Mouse (Mus musculus): Measurements from ENCODE around the gene Tff2. TPM values are rescaled to one million over a fixed set of nuclear protein-coding genes. Genes with fewer than 3 reads are reported as not detected.

Gene Tff2
- polyA plus RNA-seq, 1 experiment from 2014 or later = not detected

- no peaks in the 10 kb centered on the region for H3K27me3 ChIP-seq
- no peaks in the 10 kb centered on the region for H3K9me3 ChIP-seq
- H3K36me3 ChIP-seq = no peaks in the 10 kb centered on the region
- no peaks in the 10 kb centered on the region for H3K4me1 ChIP-seq
- H3K27ac ChIP-seq = no peak overlapping the region
- H3K9ac ChIP-seq = no peak overlapping the region
- WGBS = 87% methylated on average over 2 of the region's 2 CpGs
- no peak overlapping the region for H3K4me2 ChIP-seq
- no peak for ATAC-seq (ENCODE audit: insufficient number of reproducible peaks, low FRiP score, low TSS enrichment, low read depth)
- H3K4me3 ChIP-seq = no peak overlapping the region
Measured at GRCm38 (mm10) chr17:31163821-31164220, 19.7 kb upstream of the Tff2 start.

GRCm38 (mm10) chr17:31162607-31163006 is 18.5 kb upstream of the Tff2 start:
- Histone ChIP-seq H3K9me3 (no peaks in the 10 kb centered on the region), H3K4me3 (no peak overlapping the region), H3K4me1 (0 out of 2 replicates have a peak, but pooled peaks cover 4% of the 10 kb centered on the region), H3K27ac (no peak overlapping the region), H3K4me2 (no peak overlapping the region), H3K27me3 (no peaks in the 10 kb centered on the region), H3K9ac (no peak overlapping the region), H3K36me3 (no peaks in the 10 kb centered on the region)
- no peak for ATAC-seq (ENCODE audit: insufficient number of reproducible peaks, low FRiP score, low TSS enrichment, low read depth)
- 87% methylated on average over 12 of the region's 12 CpGs for WGBS

DNA sequence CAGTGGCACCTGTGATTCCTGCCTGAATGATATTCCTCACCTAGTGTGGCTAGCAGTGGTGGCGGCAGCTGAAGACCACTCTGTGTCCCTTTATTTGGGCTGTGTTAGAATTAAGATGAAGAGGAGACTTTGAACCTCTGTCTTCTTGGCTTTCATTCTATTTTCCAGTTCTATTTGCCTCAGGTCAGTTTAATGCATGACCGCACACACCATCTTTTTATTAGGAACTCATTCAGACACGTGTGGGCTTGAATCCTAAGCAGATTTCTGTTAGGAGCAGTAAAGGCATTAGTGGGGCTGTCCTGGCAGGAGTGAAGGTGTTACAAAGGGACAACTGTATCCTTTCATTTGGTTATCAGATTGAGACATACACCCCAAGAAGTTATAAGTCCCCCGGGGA is 16.2 kb upstream of the Tff2 start:
- no peaks in the 10 kb centered on the region for H3K9me3 ChIP-seq
- H3K9ac ChIP-seq = no peak overlapping the region
- no peak overlapping the region for H3K4me3 ChIP-seq
- no peak overlapping the region for H3K4me2 ChIP-seq
- H3K36me3 ChIP-seq = no peaks in the 10 kb centered on the region
- ATAC-seq (ENCODE audit: insufficient number of reproducible peaks, low FRiP score, low TSS enrichment, low read depth) = no peak
- H3K4me1 ChIP-seq = 0 out of 2 replicates have a peak, but pooled peaks cover 4% of the 10 kb centered on the region
- no peaks in the 10 kb centered on the region for H3K27me3 ChIP-seq
- 76% methylated on average over 4 of the region's 4 CpGs for WGBS
- no peak overlapping the region for H3K27ac ChIP-seq

GRCm38 (mm10) chr17:31157921-31158320 is 13.8 kb upstream of the Tff2 start:
- WGBS = 79% methylated on average over 6 of the region's 6 CpGs
- Histone ChIP-seq H3K9me3 (no peaks in the 10 kb centered on the region), H3K9ac (no peak overlapping the region), H3K4me2 (no peak overlapping the region), H3K27me3 (no peaks in the 10 kb centered on the region), H3K36me3 (no peaks in the 10 kb centered on the region), H3K4me3 (no peak overlapping the region), H3K27ac (no peak overlapping the region), H3K4me1 (0 out of 2 replicates have a peak, but pooled peaks cover 4% of the 10 kb centered on the region)
- no peak for ATAC-seq (ENCODE audit: insufficient number of reproducible peaks, low FRiP score, low TSS enrichment, low read depth)

DNA sequence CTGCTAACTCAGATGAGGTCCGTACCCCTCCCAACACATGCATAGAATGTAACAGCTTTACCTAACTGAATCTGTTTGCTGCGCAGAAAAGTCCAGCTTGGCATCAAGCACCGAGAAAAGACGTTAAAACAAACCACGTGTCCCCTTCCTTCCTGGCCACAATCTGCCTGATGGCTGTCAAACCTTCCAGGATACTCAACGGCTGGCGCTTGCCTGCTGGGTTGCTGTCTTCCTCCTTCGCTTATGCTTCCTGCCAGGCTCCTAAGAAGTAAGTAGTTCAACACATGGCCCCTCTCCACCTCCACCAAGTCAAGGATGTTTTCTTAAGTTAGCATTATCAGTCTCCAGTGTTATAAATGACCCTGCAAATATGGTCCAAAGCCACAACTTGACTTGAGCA is 9.7 kb upstream of the Tff2 start:
- Histone ChIP-seq H3K9me3 (no peaks in the 10 kb centered on the region), H3K9ac (no peak overlapping the region), H3K4me2 (no peak overlapping the region), H3K27ac (no peak overlapping the region), H3K36me3 (no peaks in the 10 kb centered on the region), H3K4me3 (no peak overlapping the region), H3K27me3 (no peaks in the 10 kb centered on the region), H3K4me1 (0 out of 2 replicates have a peak, but pooled peaks cover 4% of the 10 kb centered on the region)
- WGBS = 65% methylated on average over 8 of the region's 8 CpGs
- no peak for ATAC-seq (ENCODE audit: insufficient number of reproducible peaks, low FRiP score, low TSS enrichment, low read depth)

GRCm38 (mm10) chr17:31152966-31153499 is 9.0 kb upstream of the Tff2 start:
- H3K27me3 ChIP-seq = no peaks in the 10 kb centered on the region
- H3K36me3 ChIP-seq = no peaks in the 10 kb centered on the region
- no peak for ATAC-seq (ENCODE audit: insufficient number of reproducible peaks, low FRiP score, low TSS enrichment, low read depth)
- H3K4me1 ChIP-seq = no peaks in the 10 kb centered on the region
- no peak overlapping the region for H3K27ac ChIP-seq
- H3K9me3 ChIP-seq = no peaks in the 10 kb centered on the region
- no peak overlapping the region for H3K4me2 ChIP-seq
- no peak overlapping the region for H3K4me3 ChIP-seq
- H3K9ac ChIP-seq = no peak overlapping the region
- 80% methylated on average over 9 of the region's 9 CpGs for WGBS

DNA sequence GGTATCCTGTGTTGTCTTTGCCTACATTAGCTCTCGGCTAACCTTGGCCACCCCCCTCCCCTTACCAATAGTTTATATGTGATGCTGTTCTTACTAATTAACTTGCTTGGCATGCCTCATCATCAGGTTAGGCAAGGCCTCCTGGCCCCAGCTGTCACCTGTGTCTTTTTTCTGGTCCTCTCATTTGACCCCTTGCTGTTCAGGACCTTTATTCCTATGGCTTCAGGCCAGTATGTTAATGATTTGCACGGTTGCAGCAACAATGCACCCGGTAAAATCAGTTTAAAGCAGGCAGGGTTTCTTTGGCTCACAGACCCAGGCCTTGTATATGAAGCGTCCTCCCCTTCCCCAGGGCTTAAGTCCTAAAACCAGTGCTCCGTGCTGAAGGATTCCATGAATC is 8.4 kb upstream of the Tff2 start:
- Histone ChIP-seq H3K9me3 (no peaks in the 10 kb centered on the region), H3K27me3 (no peaks in the 10 kb centered on the region), H3K4me3 (no peak overlapping the region), H3K36me3 (no peaks in the 10 kb centered on the region), H3K4me2 (no peak overlapping the region), H3K4me1 (no peaks in the 10 kb centered on the region), H3K27ac (no peak overlapping the region), H3K9ac (no peak overlapping the region)
- ATAC-seq (ENCODE audit: insufficient number of reproducible peaks, low FRiP score, low TSS enrichment, low read depth) = no peak
- WGBS = 51% methylated on average over 5 of the region's 5 CpGs

- no peak overlapping the region for H3K4me3 ChIP-seq
- no peaks in the 10 kb centered on the region for H3K4me1 ChIP-seq
- WGBS = 73% methylated on average over 9 of the region's 9 CpGs
- H3K9me3 ChIP-seq = no peaks in the 10 kb centered on the region
- H3K9ac ChIP-seq = no peak overlapping the region
- H3K36me3 ChIP-seq = no peaks in the 10 kb centered on the region
- ATAC-seq (ENCODE audit: insufficient number of reproducible peaks, low FRiP score, low TSS enrichment, low read depth) = no peak
- no peak overlapping the region for H3K27ac ChIP-seq
- no peaks in the 10 kb centered on the region for H3K27me3 ChIP-seq
- H3K4me2 ChIP-seq = no peak overlapping the region
Measured at GRCm38 (mm10) chr17:31145998-31146397, 1.9 kb upstream of the Tff2 start.

DNA sequence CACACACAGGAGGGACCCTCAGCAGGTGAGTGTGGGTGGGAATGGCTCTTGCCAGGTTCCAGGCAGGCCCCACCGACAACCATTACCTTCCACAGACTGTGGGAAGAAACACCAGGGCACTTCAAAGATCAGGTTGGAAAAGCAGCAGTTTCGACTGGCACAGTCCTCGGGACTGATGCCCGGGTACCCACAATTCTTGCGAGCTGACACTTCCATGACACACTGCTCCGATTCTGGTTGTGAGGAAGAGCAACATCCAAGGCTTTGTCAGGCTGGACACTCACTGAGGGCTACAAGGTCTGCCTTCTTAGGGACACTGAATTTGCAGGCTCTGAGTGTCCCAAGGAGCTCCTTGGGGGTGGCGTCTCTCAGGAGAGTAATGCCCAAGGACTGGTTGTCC is 2.0 kb downstream of the Tff2 start:
- H3K9ac ChIP-seq = no peak overlapping the region

DNA sequence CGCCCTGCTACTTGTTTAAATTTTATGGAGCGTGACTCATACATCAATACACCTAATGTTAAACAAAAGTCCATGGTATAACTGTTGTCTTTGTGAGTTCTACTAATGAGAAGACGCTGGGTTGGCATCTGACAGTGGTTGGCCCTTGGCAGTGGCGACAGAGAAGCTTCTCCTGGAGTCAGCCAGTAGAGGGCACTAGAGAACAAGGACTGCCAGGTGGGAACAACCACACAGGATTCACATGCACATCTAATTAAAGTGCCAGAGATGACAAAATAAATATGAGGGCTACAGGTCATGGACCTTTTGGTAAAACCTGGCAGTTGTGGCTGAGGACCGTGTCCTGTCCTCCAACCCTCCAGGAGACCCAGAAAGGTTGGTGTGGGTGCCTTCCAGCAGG is 5.7 kb downstream of the Tff2 start:
- WGBS = 12% methylated on average over 5 of the region's 5 CpGs
- Histone ChIP-seq H3K9ac (no peak overlapping the region), H3K36me3 (no peaks in the 10 kb centered on the region), H3K4me3 (no peak overlapping the region), H3K27ac (no peak overlapping the region), H3K4me1 (no peaks in the 10 kb centered on the region), H3K27me3 (no peaks in the 10 kb centered on the region), H3K9me3 (no peaks in the 10 kb centered on the region), H3K4me2 (no peak overlapping the region)
- ATAC-seq (ENCODE audit: insufficient number of reproducible peaks, low FRiP score, low TSS enrichment, low read depth) = no peak

More for the DNA sequence above, 2.0 kb downstream of the Tff2 start:
- Histone ChIP-seq H3K9me3 (no peaks in the 10 kb centered on the region), H3K36me3 (no peaks in the 10 kb centered on the region), H3K27me3 (no peaks in the 10 kb centered on the region), H3K4me1 (no peaks in the 10 kb centered on the region), H3K4me3 (no peak overlapping the region), H3K4me2 (no peak overlapping the region), H3K27ac (no peak overlapping the region)
- no peak for ATAC-seq (ENCODE audit: insufficient number of reproducible peaks, low FRiP score, low TSS enrichment, low read depth)
- WGBS = 85% methylated on average over 7 of the region's 7 CpGs

GRCm38 (mm10) chr17:31136821-31137220 is 7.3 kb downstream of the Tff2 start:
- Histone ChIP-seq H3K9me3 (no peaks in the 10 kb centered on the region), H3K4me2 (no peak overlapping the region), H3K36me3 (no peaks in the 10 kb centered on the region), H3K4me3 (no peak overlapping the region), H3K4me1 (no peaks in the 10 kb centered on the region), H3K9ac (no peak overlapping the region), H3K27ac (no peak overlapping the region), H3K27me3 (no peaks in the 10 kb centered on the region)
- 84% methylated on average over 1 of the region's 1 CpGs for WGBS
- ATAC-seq (ENCODE audit: insufficient number of reproducible peaks, low FRiP score, low TSS enrichment, low read depth) = no peak

DNA sequence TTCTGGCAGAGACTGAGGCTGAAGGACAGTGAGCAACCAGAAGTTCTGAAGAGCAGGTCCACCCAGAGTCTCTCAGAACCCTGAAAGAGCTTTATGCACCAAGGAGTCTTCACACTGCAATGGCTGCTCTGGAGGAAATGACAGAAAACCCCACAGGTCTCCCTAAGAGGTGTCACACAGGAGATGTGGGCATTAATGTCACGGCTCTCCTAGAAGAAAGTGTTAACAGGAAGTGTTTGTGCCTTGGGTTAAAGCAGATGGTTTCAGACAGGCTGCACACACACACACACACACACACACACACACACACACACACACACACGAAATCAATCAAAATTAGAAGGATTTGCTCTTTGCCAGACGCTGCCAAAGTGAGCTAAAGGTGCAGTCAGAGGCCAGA is 7.8 kb downstream of the Tff2 start:
- ATAC-seq (ENCODE audit: insufficient number of reproducible peaks, low FRiP score, low TSS enrichment, low read depth) = no peak
- 22% methylated on average over 3 of the region's 3 CpGs for WGBS
- Histone ChIP-seq H3K9ac (no peak overlapping the region), H3K4me3 (no peak overlapping the region), H3K36me3 (no peaks in the 10 kb centered on the region), H3K9me3 (no peaks in the 10 kb centered on the region), H3K27me3 (no peaks in the 10 kb centered on the region), H3K27ac (no peak overlapping the region), H3K4me2 (no peak overlapping the region), H3K4me1 (no peaks in the 10 kb centered on the region)

- WGBS = 74% methylated on average over 6 of the region's 6 CpGs
- ATAC-seq (ENCODE audit: insufficient number of reproducible peaks, low FRiP score, low TSS enrichment, low read depth) = no peak
Measured at GRCm38 (mm10) chr17:31134913-31135312, 9.2 kb downstream of the Tff2 start.

More at GRCm38 (mm10) chr17:31134913-31135312, 9.2 kb downstream of the Tff2 start:
- Histone ChIP-seq H3K4me2 (no peak overlapping the region), H3K36me3 (no peaks in the 10 kb centered on the region), H3K9ac (no peak overlapping the region), H3K9me3 (no peaks in the 10 kb centered on the region), H3K27me3 (no peaks in the 10 kb centered on the region), H3K4me3 (no peak overlapping the region), H3K4me1 (no peaks in the 10 kb centered on the region), H3K27ac (no peak overlapping the region)

All from limb, embryonic 15.5 days (tissue).